ENCODE assay signal across 8 mouse cellular contexts in the genomic region with DNA sequence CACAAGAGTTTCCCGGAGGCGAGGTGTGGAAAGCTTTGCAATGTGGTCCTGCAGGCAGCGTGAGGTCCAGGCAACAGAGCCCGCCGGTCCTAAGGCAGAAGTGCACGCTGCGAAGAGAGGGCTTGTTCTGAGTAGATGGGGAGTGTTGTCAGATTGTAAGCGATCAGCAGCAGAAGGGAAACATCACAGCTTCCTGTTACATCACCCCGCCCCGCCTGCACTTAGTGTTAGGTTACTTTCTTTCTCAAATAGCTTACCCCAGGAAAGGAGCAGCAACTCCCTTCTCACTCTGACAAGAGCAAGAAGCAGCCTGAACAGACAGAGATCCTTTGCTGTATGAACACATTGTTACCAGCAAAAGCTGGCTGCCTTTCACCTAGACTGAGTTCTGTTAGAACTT. TPM values are rescaled to one million over a fixed set of nuclear protein-coding genes. Genes with fewer than 3 reads are reported as not detected.
DNase-seq lines count a peak whose midpoint lies in the region; ATAC-seq lines count a peak whose summit lies in the region.

Gene Calcrl, minus strand, starts transcription at position 274 of the 400 bp plus-strand sequence.

- peaks cover 9% of the 10 kb centered on the region; the same call in 1 of the 2 replicates for H3K4me1 ChIP-seq in intestine, embryonic 14.5 days (replicated peaks; ENCODE audit: control insufficient read depth, insufficient read depth, low read length)

- peak within 1 kb of the TSS; percentile 47 for H3K4me3 ChIP-seq in intestine, embryonic 14.5 days (ENCODE audit: low read depth, low read length)

- peak within 1 kb of the TSS; percentile 43 for H3K9ac ChIP-seq in intestine, embryonic 14.5 days (ENCODE audit: low read length)

- H3K27ac ChIP-seq in intestine, embryonic 14.5 days (ENCODE audit: low read depth): peak within 1 kb of the TSS; percentile 77

- H3K4me2 ChIP-seq in intestine, embryonic 14.5 days (ENCODE audit: low read length): peak within 1 kb of the TSS; percentile 58

- no peaks in the 10 kb centered on the region for H3K36me3 ChIP-seq in intestine, embryonic 14.5 days (ENCODE audit: control insufficient read depth, insufficient read depth, low read length)

- ATAC-seq in activated CD4-positive, CD25-positive, alpha-beta regulatory T cell, adult 4 months: peak; percentile 97
- ATAC-seq in intestine, embryonic 14.5 days (replicated peaks; ENCODE audit: low FRiP score, low TSS enrichment, low read depth): peak; percentile 77
- ATAC-seq in megakaryocyte progenitor cell, adult 5-6 weeks (replicated peaks; ENCODE audit: poor library complexity): peak; percentile 95

- DNase-seq in embryo, embryonic 11.5 days (ENCODE audit: low read depth, low spot score): peak; percentile 46
- peak; percentile 67 to 77 for DNase-seq in gastrocnemius, postnatal 36 days
- DNase-seq in intestine, embryonic 14.5 days (ENCODE audit: low spot score): peak; percentile 71
- peak; percentile 31 to 72 for DNase-seq in left cerebral cortex, postnatal 10 days (ENCODE audit: extremely low spot score in 1 of 2, low spot score in 2 of 2)
- DNase-seq in right cerebral cortex, postnatal 25 days: peak; percentile 39
- DNase-seq in yolk sac, embryonic 10.5 days (ENCODE audit: low spot score): peak; percentile 72

- intact Hi-C loops in gastrocnemius, postnatal 36 days (cut with DNase I): loop anchor here (5.0 kb wide), 1 partner anchor 158 kb away; no protein-coding TSS in a partner anchor
- intact Hi-C loops in left cerebral cortex, postnatal 10 days (cut with DNase I): loop anchor here (5.0 kb wide), 1 partner anchor 363 kb away; no protein-coding TSS in a partner anchor

- WGBS in intestine, embryonic 14.5 days: under 1% methylated on average over 10 of the region's 10 CpGs

- H3K27me3 ChIP-seq in intestine, embryonic 14.5 days (replicated peaks; ENCODE audit: control insufficient read depth, insufficient read depth, low read length): no peaks in the 10 kb centered on the region

- H3K9me3 ChIP-seq in intestine, embryonic 14.5 days (ENCODE audit: control insufficient read depth, low read length): no peaks in the 10 kb centered on the region

RNA-seq across cellular contexts. Expression of gene Calcrl, which starts in this region (rescaled TPM):
- 10 to 100 TPM; 24.9 to 26.1 TPM for polyA plus RNA-seq in activated CD4-positive, CD25-positive, alpha-beta regulatory T cell, adult 4 months (2017; shearing (Covaris generic))
- 10 to 100 TPM; 10.5 TPM for total RNA-seq in gastrocnemius, postnatal 36 days (2021)
- 34.3 and 42.3 TPM in 2 replicates for polyA plus RNA-seq in intestine, embryonic 14.5 days (2014; fragmentation: Nextera tagmentation; extraction: Ambion mirVana)
- 10 to 100 TPM in 1 of 2 experiments, 1 to 10 TPM in 1; 7.7 to 10.4 TPM for total RNA-seq in left cerebral cortex, postnatal 10 days (2021)
- 11.1 and 17.5 TPM in 2 replicates for total RNA-seq in megakaryocyte progenitor cell, adult 5-6 weeks (2015)
- 41.4 and 51.3 TPM in 2 replicates for total RNA-seq in megakaryocyte progenitor cell, adult 5-6 weeks (2017)

Comparison
In these comparisons a context has a peak if more than half of its experiments do, and no peak if none do; other contexts are left out.
1. Peak in every context shown above with its lines: DNase-seq, ATAC-seq, H3K4me3 ChIP-seq and H3K27ac ChIP-seq.